10 mouse cellular contexts compared by ENCODE assay signal in the genomic region with DNA sequence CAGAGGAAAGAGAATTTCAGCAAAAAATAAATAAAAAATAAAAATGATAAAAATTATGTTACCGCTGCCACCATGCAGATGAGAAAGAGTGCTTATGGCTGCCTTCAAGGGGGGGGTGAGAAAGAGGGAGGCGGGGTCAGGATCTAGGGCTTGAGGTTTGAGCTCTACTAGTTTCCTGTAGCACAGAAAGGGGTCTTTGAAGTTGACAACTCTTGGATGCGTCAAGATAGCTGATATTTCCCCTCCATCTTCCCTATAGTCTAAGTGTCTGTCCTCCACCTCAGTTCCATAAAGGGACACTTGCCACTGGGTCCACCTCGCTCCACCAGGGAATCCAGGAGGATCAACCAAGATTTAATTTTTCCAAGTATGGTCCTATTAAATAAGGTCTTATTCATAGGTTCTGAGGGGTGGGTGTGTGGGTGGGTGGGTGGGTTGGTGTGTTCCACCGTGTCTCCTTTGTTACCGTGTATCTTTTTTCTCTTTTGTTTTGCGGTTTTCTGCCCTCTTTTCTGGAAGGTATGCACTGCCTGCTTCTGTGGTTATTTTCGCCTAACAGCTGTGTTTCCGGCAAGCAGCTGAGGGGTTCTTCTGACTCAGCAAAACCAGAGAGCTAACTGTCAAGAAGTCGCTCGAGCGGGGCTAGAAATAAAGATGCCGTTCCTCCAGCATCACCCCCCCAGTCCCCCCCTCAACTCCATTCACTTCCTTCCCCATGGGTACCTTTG.
A peak's percentile ranks its signal among the peaks of the same experiment; 100 is the strongest.
DNase-seq lines count a peak whose midpoint lies in the region; ATAC-seq and TF ChIP-seq lines count a peak whose summit lies in the region.
"Had no signal": no experiment of that assay in that cellular context is flagged by ENCODE, and none has a peak within 500 bp of the region (broad histone marks: within the 10 kb centered on the region; RNA-seq: fewer than 3 reads in every experiment).

No protein-coding gene starts in this region.

- TF ChIP-seq CTCF in G1E (IDR thresholded peaks at IDR 0.05; ENCODE audit: low read depth, low read length), result no peak
- no peak for TF ChIP-seq CTCF in kidney, adult 2 months (conservative IDR thresholded peaks at IDR 0.05; ENCODE audit: insufficient read depth, insufficient read length, low read depth, low read length)

- intact Hi-C loops in left cerebral cortex, postnatal 14 days (cut with DNase I), result no loop called here

- H3K36me3 ChIP-seq in G1E (replicated peaks), result no peaks in the 10 kb centered on the region
- H3K36me3 ChIP-seq in kidney, adult 2 months (ENCODE audit: control insufficient read depth, insufficient read depth, low read length), result no peaks in the 10 kb centered on the region

- H3K9me3 ChIP-seq in G1E (replicated peaks), result no peaks in the 10 kb centered on the region

- H3K4me3 ChIP-seq in G1E (ENCODE audit: low read depth, low read length), result peak overlapping the region; percentile 34; the same call in 1 of the 2 replicates
- H3K4me3 ChIP-seq in kidney, adult 2 months (ENCODE audit: insufficient read depth, low read depth, low read length), result no peak overlapping the region

- no peak overlapping the region for H3K27ac ChIP-seq in kidney, adult 2 months (ENCODE audit: insufficient read depth, low read depth, low read length)
- H3K27ac ChIP-seq: liver, embryonic 14.5 days had no signal

- 45% methylated on average over 13 of the region's 13 CpGs for WGBS in kidney, adult 2 months

- DNase-seq in left cerebral cortex, postnatal 14 days (ENCODE audit: low spot score in 2 of 2), result peak; percentile 44 to 62
- DNase-seq in left cerebral cortex, adult 11 months (ENCODE audit: low spot score), result no peak
- peak; percentile 42 for DNase-seq in G1E (ENCODE audit: low spot score)
- peak; percentile 28 for DNase-seq in liver
- DNase-seq in thymus, adult 18-20 months, result peak; percentile 76 to 90
- DNase-seq in kidney, adult 2 months, result no peak
- DNase-seq in adrenal gland, postnatal 4 days (ENCODE audit: low spot score in 2 of 2), result no peak
- no peak for DNase-seq in layer of hippocampus, adult 11-12 months (ENCODE audit: low spot score)
- DNase-seq: cerebellum, adult 2 months had no signal

- ATAC-seq in G1E (ENCODE audit: extremely low read depth, insufficient number of reproducible peaks, low FRiP score, poor library complexity, severe bottlenecking), result peak; percentile 72

- H3K27me3 ChIP-seq in G1E (ENCODE audit: insufficient read depth, low read length), result peaks cover 43% of the 10 kb centered on the region
- H3K27me3 ChIP-seq in kidney, adult 2 months (replicated peaks; ENCODE audit: control insufficient read depth, insufficient read depth, low read length), result no peaks in the 10 kb centered on the region

- no peak for TF ChIP-seq POLR2A in kidney, adult 2 months (IDR thresholded peaks at IDR 0.05; ENCODE audit: low read depth, low read length)

- H3K4me1 ChIP-seq in G1E (ENCODE audit: insufficient read depth, low read depth, low read length), result peaks cover 45% of the 10 kb centered on the region
- no peaks in the 10 kb centered on the region; the same call in 1 of the 2 replicates for H3K4me1 ChIP-seq in kidney, adult 2 months (ENCODE audit: control insufficient read depth, insufficient read depth, low read length)

Comparison
In these comparisons a context has a peak if more than half of its experiments do, and no peak if none do; other contexts are left out.
1. DNase-seq: peak in left cerebral cortex, postnatal 14 days (2 of 2), G1E (single experiment), liver (single experiment) and thymus, adult 18-20 months (2 of 2); none in left cerebral cortex, adult 11 months (single experiment), kidney, adult 2 months (single experiment), adrenal gland, postnatal 4 days (0 of 2) and layer of hippocampus, adult 11-12 months (single experiment).